Mouse (Mus musculus) megakaryocyte-erythroid progenitor cell, adult 5-6 weeks (primary cell): ENCODE data around the gene Ikzf4. TPM values are rescaled to one million over a fixed set of nuclear protein-coding genes. Genes with fewer than 3 reads are reported as not detected.
"Not testable (repeated sequence)": the region's sequence is repeated elsewhere in the genome, so short reads cannot be mapped to it uniquely, and the experiment has no call there.

ENCODE experiments used
- ATAC-seq: replicated peaks from 2 replicates; pipeline ENCODE4 v1.8.0; 2016; ENCODE audit warnings: mild to moderate bottlenecking, inconsistent platforms; ENCODE audit not compliant: severe bottlenecking, poor library complexity, low FRiP score, low TSS enrichment
- total RNA-seq, 2 experiments: library from RNA; stranded (forward) in 1 of 2; stranded (reverse) in 1 of 2; fragments of 200-1000, 215-1000 nt in 1 of 2; fragments of >200 nt in 1 of 2; fragmentation: Nextera tagmentation in 1 of 2; gene quantifications; 2 replicates each; pipeline ENCODE4 v1.2.3; 2014 to 2017

The Ikzf4 gene
- total RNA-seq, 2 experiments from 2014 or later = 0.19 to 0.26 TPM

DNA sequence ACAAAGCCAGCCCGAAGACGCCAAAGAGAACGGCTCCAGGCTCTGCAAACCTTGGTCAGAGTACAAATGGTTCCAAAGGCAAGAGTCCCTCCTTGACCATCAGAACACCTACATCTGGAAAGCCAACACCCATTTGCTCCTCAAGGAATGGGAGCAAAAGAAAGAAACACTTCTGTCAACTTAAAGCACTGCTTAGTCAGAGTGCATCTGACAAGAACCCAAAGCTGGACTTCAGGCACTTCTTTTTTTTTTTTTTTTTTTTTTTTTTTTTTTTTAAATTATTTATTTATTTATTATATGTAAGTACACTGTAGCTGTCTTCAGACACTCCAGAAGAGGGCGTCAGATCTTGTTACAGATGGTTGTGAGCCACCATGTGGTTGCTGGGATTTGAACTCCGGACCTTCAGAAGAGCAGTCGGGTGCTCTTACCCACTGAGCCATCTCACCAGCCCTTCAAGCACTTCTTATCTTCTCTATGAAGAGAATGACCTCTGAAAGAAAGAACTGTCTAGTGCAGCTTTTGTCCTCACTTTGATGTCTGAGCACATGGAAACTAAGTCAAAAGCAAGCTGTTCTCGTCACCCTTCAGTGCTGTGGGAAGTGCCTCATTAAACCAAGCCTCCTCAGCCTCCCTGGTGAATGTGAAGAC lies 29.9 kb downstream of the Ikzf4 start:
- not testable (repeated sequence) for ATAC-seq

- ATAC-seq = no peak
Observed at GRCm38 (mm10) chr10:128614934-128615333, 30.9 kb downstream of the Ikzf4 start.

DNA sequence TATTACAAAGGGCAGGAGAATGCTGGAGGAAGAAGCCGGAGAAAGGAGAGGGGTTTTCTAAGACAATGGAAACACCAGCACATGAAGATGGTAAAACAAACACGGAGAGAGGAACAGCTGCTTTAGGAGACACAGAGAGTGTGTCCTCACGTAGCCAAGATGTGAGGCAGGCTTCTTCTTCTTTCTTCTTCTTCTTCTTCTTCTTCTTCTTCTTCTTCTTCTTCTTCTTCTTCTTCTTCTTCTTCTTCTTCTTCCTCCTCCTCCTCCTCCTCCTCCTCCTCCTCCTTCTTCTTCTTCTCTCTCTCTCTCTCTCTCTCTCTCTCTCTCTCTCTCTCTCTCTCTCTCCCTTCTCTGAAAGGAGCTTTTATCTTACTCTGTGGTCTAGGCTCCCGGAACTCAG lies 32.0 kb downstream of the Ikzf4 start:
- ATAC-seq = not testable (repeated sequence)

GRCm38 (mm10) chr10:128613154-128613440 lies 32.7 kb downstream of the Ikzf4 start:
- peak; percentile 21; the same call in 1 of the 2 replicates for ATAC-seq

DNA sequence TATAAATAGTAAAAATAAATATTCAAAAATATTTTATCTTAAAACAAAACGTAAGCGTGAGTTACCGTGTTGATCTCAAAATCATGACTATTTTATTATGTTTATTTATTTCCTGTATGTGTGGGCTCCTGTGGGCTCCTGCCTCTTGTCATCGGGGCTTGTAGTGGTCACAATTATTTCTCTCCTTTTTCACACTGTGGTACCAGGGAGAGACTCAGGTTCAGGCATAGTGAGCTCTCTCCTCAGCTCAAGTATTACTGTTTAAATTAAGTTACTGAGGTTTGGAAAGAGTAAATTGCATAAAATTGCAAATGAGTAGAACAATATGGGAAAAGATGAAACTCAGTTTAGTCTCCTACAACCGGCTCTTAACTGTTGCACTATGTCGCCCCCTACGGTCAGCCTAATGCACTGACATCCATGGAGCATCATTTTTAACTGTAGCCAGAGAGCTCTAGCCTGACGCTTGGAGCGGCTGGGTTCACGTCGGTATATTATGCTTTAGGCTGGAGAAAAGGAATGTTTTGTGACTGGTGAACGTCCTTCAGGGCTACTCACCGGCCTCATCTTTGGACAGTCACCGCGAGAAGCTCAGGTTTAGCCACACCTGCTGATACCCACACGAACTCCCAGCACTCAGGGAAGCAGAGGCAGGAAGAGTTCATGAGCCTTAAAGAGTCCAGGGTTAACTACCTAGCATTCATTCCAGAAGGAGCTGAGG lies 33.2 kb downstream of the Ikzf4 start:
- peak; percentile 91 for ATAC-seq

- ATAC-seq = no peak
Observed at GRCm38 (mm10) chr10:128606483-128606882, 39.3 kb downstream of the Ikzf4 start.

- ATAC-seq = no peak
Observed at GRCm38 (mm10) chr10:128602470-128603128, 43.2 kb downstream of the Ikzf4 start.

GRCm38 (mm10) chr10:128601499-128601898 lies 44.3 kb downstream of the Ikzf4 start:
- no peak for ATAC-seq

DNA sequence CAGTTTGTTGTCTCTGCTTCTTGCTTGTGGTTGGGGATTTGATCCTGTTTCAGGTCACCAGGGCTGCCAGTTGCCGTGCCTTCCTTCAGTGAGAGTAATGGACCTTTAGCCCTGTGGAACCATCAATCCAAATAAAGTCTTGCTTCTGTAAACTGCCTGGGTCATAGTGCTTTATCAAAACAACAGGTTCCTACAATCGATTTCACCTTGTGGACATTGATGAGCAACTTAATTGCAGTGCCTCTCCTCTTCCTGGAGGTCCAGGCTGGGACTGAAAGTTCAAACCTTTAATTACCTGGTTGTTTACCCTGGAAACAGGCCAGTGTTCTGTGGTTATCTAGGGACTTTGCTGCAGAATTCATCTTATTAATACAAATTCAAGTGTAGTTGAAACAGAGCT lies 47.3 kb downstream of the Ikzf4 start:
- ATAC-seq = no peak

DNA sequence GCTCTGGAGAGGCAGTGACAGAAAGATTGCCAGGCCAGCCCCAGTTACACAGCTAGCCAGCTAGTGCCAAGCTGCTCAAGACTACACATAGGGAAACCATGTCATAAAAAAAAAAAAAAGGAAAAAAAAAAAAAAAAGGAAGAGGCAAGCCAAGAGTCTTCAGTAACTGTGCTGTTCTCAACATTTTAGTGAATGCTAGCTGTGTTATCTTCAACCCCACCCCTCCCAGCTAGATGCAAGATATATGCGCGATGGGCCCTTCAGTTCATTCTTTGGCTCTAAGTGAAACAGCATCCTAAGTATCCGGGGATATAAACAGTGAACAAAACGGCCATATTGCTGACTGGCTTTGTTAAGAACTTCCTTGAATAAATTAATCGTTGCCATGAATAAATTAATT lies 53.0 kb downstream of the Ikzf4 start:
- no peak for ATAC-seq

DNA sequence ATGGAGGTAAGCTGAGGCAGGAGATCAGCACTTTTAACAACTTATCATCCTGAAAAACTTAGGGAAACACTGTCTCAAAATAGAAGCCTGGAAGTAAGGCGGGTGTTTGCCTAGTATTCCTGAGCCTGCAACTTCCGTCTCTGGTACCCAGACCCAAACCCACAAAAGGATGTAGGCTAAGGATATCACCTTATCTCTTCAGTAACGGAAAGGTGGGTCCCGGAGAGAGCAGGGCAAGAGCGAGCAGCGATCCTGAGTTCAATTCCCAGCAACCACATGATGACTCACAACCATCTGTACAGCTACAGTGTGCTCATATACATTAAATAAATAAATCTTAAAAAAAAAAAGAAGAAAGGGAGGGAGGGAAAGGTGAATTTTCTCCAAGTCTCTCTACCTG lies 54.4 kb downstream of the Ikzf4 start:
- ATAC-seq = no peak

GRCm38 (mm10) chr10:128590193-128590690 lies 55.5 kb downstream of the Ikzf4 start:
- ATAC-seq = peak; percentile 46; the same call in 1 of the 2 replicates

GRCm38 (mm10) chr10:128589464-128590192 lies 56.2 kb downstream of the Ikzf4 start, which contains the start of gene Erbb3:
TSS of gene Erbb3 (minus strand) at chr10:128589652.
- ATAC-seq = peak; percentile 61

- no peak for ATAC-seq
Observed at GRCm38 (mm10) chr10:128588775-128589463, 56.9 kb downstream of the Ikzf4 start.

GRCm38 (mm10) chr10:128588136-128588535 lies 57.7 kb downstream of the Ikzf4 start:
- no peak for ATAC-seq

DNA sequence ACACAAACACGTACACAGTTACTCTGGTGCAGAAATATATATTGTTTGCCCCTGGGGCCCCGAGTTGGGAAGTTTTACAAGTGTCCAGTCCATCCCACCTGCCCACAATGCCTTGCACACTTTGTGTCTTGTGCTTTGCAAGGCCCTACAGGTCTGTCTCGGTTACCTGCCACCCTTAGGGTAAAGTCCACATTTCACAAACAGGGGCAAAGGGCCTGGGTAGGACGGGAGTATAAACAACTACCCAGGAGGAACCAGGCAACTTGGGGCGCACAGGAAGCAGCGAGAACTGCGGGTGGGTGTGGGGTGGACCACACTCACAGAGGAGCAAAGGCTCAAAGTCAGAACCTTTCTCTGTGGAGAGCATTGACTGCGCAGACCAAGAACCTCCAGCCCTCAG lies 58.1 kb downstream of the Ikzf4 start:
- no peak for ATAC-seq

DNA sequence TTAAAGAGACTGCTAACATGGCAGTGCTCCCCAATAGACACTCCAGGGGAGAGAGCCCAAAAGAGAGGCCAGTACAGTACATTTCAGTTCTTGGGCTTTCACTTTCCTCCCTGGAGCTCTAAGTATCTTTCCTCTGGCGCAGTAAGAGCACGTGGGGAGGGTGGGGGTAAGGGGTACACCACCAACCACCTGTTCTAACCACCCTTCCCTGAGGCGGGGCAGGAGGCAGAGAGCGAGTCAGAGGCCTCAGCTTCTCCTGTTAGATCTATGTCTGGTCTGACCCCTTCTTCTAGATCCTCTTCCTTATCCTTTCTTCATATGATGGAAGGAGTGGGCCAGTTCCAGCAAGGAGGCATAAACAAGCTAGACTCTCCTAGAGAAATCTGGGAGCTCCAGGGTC lies 58.7 kb downstream of the Ikzf4 start:
- ATAC-seq = no peak

DNA sequence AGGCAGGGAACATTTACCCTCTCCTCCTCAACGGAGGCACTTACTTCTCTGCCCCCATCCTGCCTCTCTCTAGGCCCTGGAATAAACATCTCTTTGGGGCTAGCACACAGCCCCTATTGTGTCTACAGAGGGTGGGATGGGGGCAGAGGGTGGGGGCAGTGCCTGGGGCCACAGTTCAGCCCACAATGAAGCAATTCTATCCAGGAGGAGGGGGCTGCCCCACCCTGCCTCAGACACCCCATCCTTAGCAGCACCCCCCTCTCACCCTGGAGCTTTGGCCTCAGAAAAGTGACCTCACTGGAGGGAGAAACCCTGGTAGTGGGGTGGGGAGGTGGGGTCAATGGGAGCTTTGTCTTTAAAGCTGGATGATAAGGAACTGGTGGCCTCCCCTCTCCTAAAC lies 59.2 kb downstream of the Ikzf4 start:
- no peak for ATAC-seq

DNA sequence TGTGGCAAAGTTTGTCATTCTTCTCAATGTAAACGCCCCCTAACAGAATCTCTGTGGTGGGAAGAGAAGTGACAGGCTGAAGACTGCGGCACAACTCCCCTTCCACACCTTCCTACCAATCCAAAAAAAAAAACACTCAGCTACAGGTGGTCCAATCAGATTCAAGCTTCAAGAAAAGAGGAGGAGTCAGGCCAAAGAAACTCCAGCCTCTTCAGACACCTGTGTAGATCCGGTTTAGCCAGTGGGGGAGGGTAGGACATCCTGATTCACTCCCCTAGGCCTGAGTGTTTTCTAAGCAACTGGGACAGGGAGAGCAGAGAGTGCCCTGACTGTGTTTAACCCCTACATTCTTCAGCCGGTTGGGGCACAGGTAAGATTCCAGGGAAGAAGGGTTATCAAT lies 61.4 kb downstream of the Ikzf4 start:
- no peak for ATAC-seq
